Mouse (Mus musculus): ENCODE data around the gene Cstl1.
"Not testable (repeated sequence)": the region's sequence is repeated elsewhere in the genome, so short reads cannot be mapped to it uniquely, and the experiment has no call there.

Cstl1 gene

GRCm38 (mm10) chr2:148750058-148750457 is at the start of gene Cstl1:
Gene Cstl1 (plus strand): TSS chr2:148750358.
- no peak for DNase-seq (ENCODE audit: low read depth, low spot score)

DNA sequence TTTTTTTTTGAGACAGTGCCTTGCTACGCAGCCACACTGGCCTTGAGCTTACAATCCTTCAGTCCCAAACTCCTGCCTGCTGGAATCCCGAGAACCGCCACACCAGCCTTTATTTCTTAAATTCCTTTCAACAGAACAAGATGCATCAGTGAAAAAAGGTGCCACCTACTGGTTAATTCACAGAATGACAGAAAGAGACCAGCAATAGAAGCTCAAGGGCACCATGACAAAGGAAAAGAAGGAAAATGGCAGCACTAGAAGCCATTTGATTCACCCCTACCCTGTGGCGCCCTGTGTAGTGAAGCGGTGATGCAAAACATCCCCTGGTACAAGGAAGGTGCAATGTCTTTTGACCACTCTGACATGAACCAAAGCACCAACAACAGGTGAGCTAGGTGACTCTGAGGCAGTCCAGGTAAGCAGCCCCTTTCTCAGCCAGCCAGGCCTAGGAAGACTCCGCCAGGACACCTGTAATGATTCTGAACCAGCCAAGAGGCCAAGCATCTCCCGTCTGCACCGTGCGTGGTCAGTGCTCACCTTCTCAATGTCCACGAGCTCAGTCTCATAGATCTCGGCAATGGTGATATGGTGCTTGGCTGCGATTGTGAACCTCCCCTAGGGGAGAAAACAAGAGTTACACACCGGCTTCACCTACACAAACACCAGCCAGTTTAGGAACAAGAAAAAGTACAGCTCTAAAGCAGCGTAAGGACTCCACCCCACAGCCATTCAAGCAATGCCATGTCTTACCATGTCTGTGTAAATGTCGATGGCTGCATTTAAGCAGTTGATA is 43.6 kb upstream of the Cstl1 start:
- no peak for DNase-seq (ENCODE audit: low read depth, low spot score)

- no peak for DNase-seq (ENCODE audit: low read depth, low spot score)
These were observed 43.0 kb upstream of the Cstl1 start for GRCm38 (mm10) chr2:148707202-148707530.

DNA sequence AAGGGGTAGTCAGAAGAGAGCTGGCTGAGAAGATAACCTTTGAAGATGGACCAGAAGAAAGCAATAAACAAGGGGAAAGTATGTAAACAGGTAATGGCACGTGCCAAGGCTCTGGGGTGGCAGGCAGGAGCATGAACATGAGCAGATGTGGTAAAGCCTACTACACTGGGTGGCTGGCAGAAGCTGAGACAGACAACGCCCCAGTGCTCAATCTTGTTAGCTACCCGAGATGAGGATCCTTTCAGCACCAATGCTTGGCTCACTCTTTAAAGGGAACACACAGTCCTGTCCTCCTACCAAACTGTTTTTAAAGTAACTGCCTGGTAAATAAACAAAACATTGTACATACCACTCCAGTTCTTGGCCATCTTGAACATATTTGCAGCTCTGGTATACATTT is 37.8 kb upstream of the Cstl1 start:
- no peak for DNase-seq (ENCODE audit: low read depth, low spot score)

DNA sequence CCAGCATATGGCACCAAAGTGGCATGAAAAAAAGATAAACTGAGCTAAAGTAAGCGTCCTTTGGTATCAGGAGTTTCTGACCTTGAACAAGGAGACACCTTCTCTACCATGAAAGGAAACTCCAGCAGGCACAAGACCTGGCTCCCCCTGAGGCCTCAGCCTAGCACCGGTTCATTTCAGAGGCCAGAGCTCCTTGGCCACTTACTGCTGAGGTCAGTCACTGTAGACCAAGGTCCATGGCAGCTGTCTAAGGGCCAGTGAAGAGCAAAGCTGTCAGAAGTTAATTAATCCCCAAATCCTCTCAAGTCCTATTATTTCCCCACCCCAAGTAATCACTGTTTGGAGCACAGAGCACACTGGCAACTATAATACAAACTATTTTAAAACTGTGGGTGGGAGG is 33.1 kb upstream of the Cstl1 start:
- no peak for DNase-seq (ENCODE audit: low read depth, low spot score)

DNA sequence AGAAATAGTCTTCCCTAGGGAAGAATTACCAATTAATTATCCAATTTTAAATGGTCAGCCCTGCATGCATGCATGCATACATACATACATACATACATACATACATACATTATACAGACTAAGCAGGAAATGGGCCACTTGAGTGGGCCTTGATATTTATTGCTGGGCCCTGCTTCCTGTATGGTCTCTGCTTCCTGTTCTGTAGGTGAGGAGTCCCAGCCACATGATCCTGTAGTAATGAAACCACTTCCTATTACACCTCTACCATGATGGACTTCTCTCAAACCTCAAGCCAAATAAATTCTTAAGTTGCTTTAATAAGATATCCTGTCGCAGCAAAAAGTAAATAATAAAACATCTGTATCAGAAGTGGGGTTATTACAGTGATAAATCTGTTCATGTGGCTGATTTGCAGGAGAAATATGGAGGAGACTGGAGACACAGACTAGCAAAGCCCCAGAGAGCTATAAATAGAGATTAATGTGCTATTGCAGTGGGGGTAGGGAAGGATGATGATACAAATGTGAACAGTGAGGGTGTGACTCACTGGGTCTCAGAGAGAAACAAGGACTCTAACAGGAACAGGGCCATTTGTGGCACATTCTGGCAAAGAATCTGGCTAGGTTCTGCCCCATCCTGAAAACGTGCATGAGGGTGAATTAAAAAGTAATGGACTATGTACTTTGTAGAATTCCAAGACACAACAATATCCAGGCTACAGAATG is 30.7 kb upstream of the Cstl1 start:
- no peak for DNase-seq (ENCODE audit: low read depth, low spot score)

DNA sequence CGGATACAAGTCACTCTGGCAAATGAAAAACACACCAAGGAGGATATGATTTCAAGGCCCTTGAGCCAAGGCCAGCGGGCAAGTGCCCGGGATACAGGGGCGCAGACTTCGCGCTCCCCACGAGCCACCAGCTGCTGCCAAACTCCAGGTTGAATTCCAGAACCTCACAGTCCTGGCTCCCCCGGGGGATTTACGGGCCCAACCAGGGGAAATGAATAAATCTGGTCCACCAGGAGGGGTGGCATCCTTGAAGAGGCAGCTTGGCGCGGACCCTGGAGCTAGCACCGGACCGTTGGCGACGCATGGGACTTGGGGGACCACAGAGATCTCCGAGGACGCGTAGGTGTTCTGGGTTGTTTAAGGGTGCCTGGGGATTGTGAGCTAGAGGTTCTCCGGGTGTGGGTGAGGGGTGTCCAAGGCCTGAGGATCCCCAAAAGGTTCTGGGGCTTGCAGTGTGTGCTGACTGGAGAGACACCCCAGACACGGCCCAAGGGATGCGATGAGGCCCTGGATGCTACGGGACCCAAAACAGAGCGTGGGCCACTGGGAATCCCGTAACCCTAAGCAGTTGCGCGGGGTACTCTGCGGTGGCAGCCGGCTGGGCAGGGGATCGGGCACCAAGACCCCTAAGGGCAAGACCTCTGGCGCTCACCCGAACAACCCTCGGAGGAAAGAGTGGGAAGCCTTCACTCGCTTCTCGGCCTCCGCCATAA is 18.4 kb upstream of the Cstl1 start:
- DNase-seq (ENCODE audit: low read depth, low spot score): no peak

- peak; percentile 91 for DNase-seq (ENCODE audit: low read depth, low spot score)
These were observed 17.7 kb upstream of the Cstl1 start, which contains the start of gene Napb for GRCm38 (mm10) chr2:148732327-148733000. Gene Napb (minus strand): TSS chr2:148732467.

- no peak for DNase-seq (ENCODE audit: low read depth, low spot score)
These were observed 7.2 kb upstream of the Cstl1 start for GRCm38 (mm10) chr2:148743001-148743400.

- no peak for DNase-seq (ENCODE audit: low read depth, low spot score)
These were observed 6.2 kb upstream of the Cstl1 start for GRCm38 (mm10) chr2:148743846-148744407.

DNA sequence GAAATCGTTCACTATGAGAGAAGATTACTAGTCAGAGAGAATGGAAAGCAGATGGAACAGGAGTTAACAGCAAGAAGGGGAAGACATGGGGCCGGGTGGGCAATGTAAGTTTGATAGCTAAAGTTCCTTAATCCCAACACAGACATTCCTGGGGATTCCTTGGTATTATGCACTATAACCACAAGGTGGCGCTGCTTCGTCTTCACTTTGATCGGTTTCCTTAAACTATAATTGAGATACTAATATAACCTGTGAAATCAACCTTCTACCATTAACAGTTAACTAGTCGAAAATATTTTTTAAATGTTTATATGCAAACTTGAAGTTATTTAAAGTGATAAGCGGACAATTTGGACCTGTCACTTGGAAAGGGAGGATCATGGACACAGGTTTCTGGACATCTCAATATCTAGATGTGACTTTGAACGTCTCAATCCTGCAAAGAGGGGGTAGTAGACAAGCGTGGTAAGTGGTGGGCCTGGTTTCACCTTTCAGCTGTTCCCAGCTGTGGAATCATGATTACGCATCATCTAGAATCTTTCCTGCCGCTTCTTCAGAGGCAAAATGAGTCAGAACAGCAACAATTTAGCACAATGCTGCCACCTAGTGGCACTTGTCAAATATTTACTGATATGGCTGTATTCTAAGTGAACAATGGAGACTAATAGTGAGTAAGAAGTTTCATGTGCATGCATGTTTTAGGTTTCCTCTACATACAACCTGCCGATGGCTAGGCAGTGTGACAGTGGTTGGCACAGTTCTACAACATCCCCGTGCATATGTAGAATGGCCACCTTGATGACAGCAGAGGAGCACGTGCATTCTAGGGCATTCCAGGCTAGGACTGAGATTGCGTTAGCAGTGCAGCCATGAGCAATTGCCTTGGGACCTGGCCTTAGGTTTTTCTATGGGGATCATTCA is 2.0 kb downstream of the Cstl1 start:
- DNase-seq (ENCODE audit: low read depth, low spot score): peak; percentile 70

- DNase-seq (ENCODE audit: low read depth, low spot score): no peak
These were observed 4.2 kb downstream of the Cstl1 start for GRCm38 (mm10) chr2:148754310-148754846.

DNA sequence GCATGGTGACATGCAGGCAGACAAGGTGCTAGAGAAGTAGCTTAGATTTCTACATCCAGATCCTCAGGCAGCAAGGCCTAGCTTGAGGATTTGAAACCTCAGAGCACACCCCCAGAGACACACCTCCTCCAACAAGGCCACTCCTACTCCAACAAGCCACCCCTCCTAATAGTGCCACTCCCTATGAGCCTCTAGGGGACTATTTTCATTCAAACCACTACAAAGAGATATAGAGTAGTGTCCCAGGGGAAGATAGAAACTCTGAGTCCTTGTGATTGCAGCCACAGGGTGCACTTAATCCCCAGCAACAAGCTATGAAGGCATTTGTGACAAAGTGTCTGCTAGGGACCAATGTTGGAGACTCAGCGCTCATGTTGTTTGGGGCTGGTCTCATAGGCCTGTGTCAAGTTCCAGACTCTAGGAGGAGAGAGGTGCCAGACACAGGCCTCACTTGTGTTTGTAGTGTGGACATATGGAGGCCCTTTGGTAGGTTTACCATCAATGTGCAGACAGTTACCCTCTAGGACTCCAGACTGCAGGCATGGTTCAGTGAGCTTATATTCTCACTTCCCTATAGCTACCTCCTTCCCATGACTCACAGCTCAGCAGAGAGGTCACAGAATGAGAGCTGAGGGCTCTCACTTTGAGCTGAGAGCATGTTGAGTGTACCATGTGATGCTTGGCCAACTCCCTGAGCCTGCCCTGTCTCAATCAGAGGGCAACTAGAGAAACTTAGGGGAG is 13.7 kb downstream of the Cstl1 start:
- DNase-seq (ENCODE audit: low read depth, low spot score): no peak

- not testable (repeated sequence) for DNase-seq (ENCODE audit: low read depth, low spot score)
These were observed 21.2 kb downstream of the Cstl1 start, which contains the start of gene Cst11 for GRCm38 (mm10) chr2:148771397-148771796. Gene Cst11 (minus strand): TSS chr2:148771497.

- no peak for DNase-seq (ENCODE audit: low read depth, low spot score)
These were observed 31.6 kb downstream of the Cstl1 start, which contains the start of gene 8030411F24Rik for GRCm38 (mm10) chr2:148781709-148782108. Gene 8030411F24Rik (plus strand): TSS chr2:148782009.

- no peak for DNase-seq (ENCODE audit: low read depth, low spot score)
These were observed 39.0 kb downstream of the Cstl1 start, which contains the start of gene Cst12 for GRCm38 (mm10) chr2:148789142-148789541. Gene Cst12 (plus strand): TSS chr2:148789361.

GRCm38 (mm10) chr2:148798485-148798884 is 48.3 kb downstream of the Cstl1 start, which contains the start of gene Cst8:
Gene Cst8 (plus strand): TSS chr2:148798785.
- no peak for DNase-seq (ENCODE audit: low read depth, low spot score)

DNA sequence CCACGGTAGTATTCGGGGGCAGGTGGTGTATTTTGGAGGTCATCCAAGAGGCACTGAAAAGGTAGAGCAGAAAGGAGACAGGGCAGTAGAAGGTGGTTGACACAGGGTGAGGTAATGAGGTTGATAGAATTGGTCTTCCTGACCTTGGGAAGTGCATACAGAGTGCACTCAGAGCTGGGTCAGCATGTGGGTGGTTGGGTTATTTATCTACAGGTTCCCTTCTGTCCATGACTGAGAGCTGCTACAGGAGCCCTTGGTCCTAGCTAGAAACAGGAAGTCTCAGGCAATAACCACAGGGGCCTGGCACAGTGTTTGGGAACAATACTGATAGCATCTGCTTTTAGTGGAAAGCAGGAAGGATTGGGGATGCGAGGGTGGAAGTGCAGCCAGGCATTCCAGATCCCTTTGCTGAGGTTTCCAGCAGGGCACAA is 51.3 kb downstream of the Cstl1 start:
- DNase-seq (ENCODE audit: low read depth, low spot score): no peak

All from brain, embryonic 18.5 days (tissue).